Mouse (Mus musculus) midbrain, embryonic 12.5 days (tissue): Measurements from ENCODE around the gene Msantd3. TPM values are rescaled to one million over a fixed set of nuclear protein-coding genes. Genes with fewer than 3 reads are reported as not detected.

ENCODE experiments used
- polyA plus RNA-seq: library from polyadenylated mRNA; unstranded; fragments of >200 nt; fragmentation: Nextera tagmentation; extraction: Ambion mirVana; gene quantifications from 2 replicates; pipeline ENCODE4 v1.2.1, GENCODE M21; 2016

The Msantd3 gene
- polyA plus RNA-seq, 1 experiment from 2014 or later: 68.0 TPM

Other genes starting within 250 kb of the Msantd3 start
- gene Tex10, start 66.5 kb upstream of the Msantd3 start, polyA plus RNA-seq: 52.8 and 54.9 TPM in 2 replicates
- gene Tmeff1, start 45.2 kb downstream of the Msantd3 start, polyA plus RNA-seq: 268 and 311 TPM in 2 replicates
- 2.4 and 3.3 TPM in 2 replicates for gene Cavin4, start 123.6 kb downstream of the Msantd3 start, polyA plus RNA-seq